Mouse (Mus musculus) liver, embryonic 11.5 days (tissue): ENCODE data around the gene Nckipsd. TPM values are rescaled to one million over a fixed set of nuclear protein-coding genes. Genes with fewer than 3 reads are reported as not detected.

Experiments used
- ATAC-seq: fragments of 200-750 bp; cut with Nextera tagmentation; replicated peaks from 2 replicates; pipeline ENCODE4 v1.8.0; 2017; ENCODE audit warnings: moderate number of reproducible peaks, mild to moderate bottlenecking, moderate TSS enrichment, moderate library complexity; ENCODE audit not compliant: low FRiP score
- DNase-seq: peaks from one replicate; pipeline ENCODE4 v3.0.0-alpha.2; 2017; ENCODE audit warnings: low spot score
- H3K27ac ChIP-seq: fragments of 300-500 bp; sonication (generic); 2 replicates; pipeline ENCODE4 v1.5.1; 2014; ENCODE audit warnings: mild to moderate bottlenecking, low read depth, low read length, control low read depth
- H3K27me3 ChIP-seq: fragments of 300-500 bp; sonication (generic); replicated peaks from 2 replicates; pipeline ENCODE4 v1.6.1; 2014; ENCODE audit warnings: low read length, mixed read lengths; ENCODE audit not compliant: control insufficient read depth, insufficient read depth
- H3K36me3 ChIP-seq: fragments of 300-500 bp; sonication (generic); 2 replicates; pipeline ENCODE4 v1.6.1; 2014; ENCODE audit warnings: mild to moderate bottlenecking, low read length, moderate library complexity, mixed read lengths; ENCODE audit not compliant: control insufficient read depth, insufficient read depth
- H3K4me1 ChIP-seq: fragments of 300-500 bp; sonication (generic); replicated peaks from 2 replicates; pipeline ENCODE4 v1.6.1; 2014; ENCODE audit warnings: low read length, mixed read lengths; ENCODE audit not compliant: control insufficient read depth, insufficient read depth
- H3K4me2 ChIP-seq: fragments of 300-500 bp; sonication (generic); 2 replicates; pipeline ENCODE4 v1.6.1; 2014; ENCODE audit warnings: mild to moderate bottlenecking, control low read depth, moderate library complexity
- H3K4me3 ChIP-seq: fragments of 300-500 bp; sonication (generic); 2 replicates; pipeline ENCODE4 v1.5.1; 2014; ENCODE audit warnings: low read depth, low read length, control low read depth
- H3K9ac ChIP-seq: fragments of 300-500 bp; sonication (generic); 2 replicates; pipeline ENCODE4 v1.6.1; 2014; ENCODE audit warnings: low read depth, low read length, control low read depth
- H3K9me3 ChIP-seq: fragments of 300-500 bp; sonication (generic); 2 replicates; pipeline ENCODE4 v1.6.1; 2016; ENCODE audit warnings: low read length, inconsistent platforms, mixed read lengths; ENCODE audit not compliant: control insufficient read depth
- WGBS: fragments of 180-500 bp; shearing (Covaris S2); extraction: QIAGEN DNeasy Blood & Tissue Kit; methylation state at CpG from one replicate; pipeline ENCODE4 v1.1.7; 2014; 5-methylcytosine and 5-hydroxymethylcytosine counted together
- polyA plus RNA-seq: library from polyadenylated mRNA; unstranded; fragments of >200 nt; fragmentation: Nextera tagmentation; extraction: Ambion mirVana; gene quantifications from 2 replicates; pipeline ENCODE4 v1.2.1, GENCODE M21; 2014

The Nckipsd gene
- polyA plus RNA-seq, 1 experiment from 2014 or later = 16.2 TPM

DNA sequence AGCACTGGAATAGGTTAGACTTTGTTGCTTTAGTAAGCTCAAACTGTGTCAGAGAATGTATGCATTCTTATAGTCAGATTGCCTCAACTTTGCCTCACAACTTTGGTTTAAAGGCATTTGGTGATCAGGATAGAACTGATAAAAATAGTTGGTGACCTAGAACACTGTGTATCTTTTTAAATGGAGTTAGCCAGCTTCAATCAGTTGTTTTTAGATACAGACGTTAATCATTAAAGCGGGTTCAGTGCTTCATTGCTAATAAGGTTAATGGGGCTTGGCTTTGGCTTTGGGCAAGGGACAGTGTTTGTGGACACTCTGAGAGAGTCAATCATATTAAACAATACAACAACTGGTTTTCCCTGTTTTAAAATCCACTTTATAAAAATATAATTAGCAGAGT lies 12.9 kb upstream of the Nckipsd start:
- Histone ChIP-seq H3K4me1 (peaks cover 48% of the 10 kb centered on the region), H3K4me3 (no peak overlapping the region), H3K27me3 (no peaks in the 10 kb centered on the region), H3K4me2 (peak overlapping the region; percentile 62), H3K36me3 (peaks cover 36% of the 10 kb centered on the region), H3K27ac (peak overlapping the region; percentile 27), H3K9me3 (no peaks in the 10 kb centered on the region), H3K9ac (no peak overlapping the region)
- ATAC-seq (no peak), DNase-seq (no peak)
- 72% methylated on average over 2 of the region's 2 CpGs for WGBS

DNA sequence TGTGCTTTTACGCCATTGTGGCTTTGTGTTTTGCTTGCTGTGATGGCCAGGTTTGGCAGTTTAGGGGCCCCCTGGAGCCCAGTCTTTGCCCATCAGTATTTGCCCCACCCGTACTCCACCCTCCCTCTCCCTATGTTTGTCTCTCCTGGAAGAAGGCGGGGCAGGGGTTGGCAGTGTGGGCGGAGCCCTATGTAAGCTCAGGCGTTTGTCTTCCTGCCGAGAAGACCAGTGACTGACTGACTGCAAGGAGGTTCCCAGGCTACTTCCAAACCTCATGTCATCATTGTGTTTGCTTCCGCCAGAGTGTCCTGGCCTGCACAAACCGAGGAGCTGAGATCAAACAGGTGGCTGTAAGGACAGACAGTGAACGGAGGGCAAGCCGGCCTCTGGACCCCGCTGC lies 12.4 kb upstream of the Nckipsd start:
- WGBS = 41% methylated on average over 11 of the region's 11 CpGs
- Histone ChIP-seq H3K4me1 (peaks cover 48% of the 10 kb centered on the region), H3K4me2 (peak overlapping the region; percentile 62), H3K4me3 (peak overlapping the region; percentile 31), H3K36me3 (peaks cover 36% of the 10 kb centered on the region), H3K9ac (0 out of 2 replicates have a peak overlapping the region, but pooled peaks have one; percentile 45), H3K9me3 (no peaks in the 10 kb centered on the region), H3K27ac (peak overlapping the region; percentile 27), H3K27me3 (no peaks in the 10 kb centered on the region)
- peak; percentile 55 for DNase-seq
- ATAC-seq = peak; percentile 94

DNA sequence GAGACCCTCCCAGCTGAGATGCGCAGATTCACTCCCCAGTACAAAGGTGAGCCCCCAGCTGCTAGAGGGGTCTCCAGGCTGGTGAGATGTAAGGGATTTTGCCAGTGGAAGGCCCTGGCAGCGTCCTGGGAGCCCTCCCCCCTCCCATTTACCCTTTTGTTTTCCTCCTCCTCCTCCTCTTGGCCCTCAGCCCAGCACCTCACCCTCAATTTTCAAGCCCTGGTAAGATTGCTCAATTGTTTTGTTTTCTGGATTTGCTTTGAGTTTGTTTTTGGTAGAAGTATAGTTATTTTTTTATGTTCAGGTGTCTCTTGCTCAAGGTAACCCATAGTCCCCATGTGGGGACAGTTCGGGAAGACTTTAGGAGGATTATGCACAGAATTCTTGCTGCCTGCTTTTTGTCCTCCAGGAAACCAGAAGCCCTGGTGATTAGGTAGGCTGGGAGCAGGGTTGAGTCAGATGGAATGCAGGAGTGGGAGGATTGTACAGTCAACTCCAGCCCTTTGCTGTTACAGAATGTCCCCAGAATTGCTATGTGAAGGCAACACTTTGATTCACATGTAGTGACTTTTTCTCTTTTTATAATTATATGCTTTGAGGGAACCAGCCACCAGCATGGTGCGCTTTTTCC lies 11.7 kb upstream of the Nckipsd start:
- H3K27ac ChIP-seq = peak overlapping the region; percentile 27; the same call in 1 of the 2 replicates
- no peaks in the 10 kb centered on the region for H3K27me3 ChIP-seq
- 90% methylated on average over 4 of the region's 4 CpGs for WGBS
- 0 out of 2 replicates have a peak overlapping the region, but pooled peaks have one; percentile 45 for H3K9ac ChIP-seq
- H3K36me3 ChIP-seq = peaks cover 36% of the 10 kb centered on the region
- peaks cover 44% of the 10 kb centered on the region for H3K4me1 ChIP-seq
- H3K4me3 ChIP-seq = peak overlapping the region; percentile 31
- no peak for DNase-seq
- peak overlapping the region; percentile 62 for H3K4me2 ChIP-seq
- ATAC-seq = no peak
- no peaks in the 10 kb centered on the region for H3K9me3 ChIP-seq

DNA sequence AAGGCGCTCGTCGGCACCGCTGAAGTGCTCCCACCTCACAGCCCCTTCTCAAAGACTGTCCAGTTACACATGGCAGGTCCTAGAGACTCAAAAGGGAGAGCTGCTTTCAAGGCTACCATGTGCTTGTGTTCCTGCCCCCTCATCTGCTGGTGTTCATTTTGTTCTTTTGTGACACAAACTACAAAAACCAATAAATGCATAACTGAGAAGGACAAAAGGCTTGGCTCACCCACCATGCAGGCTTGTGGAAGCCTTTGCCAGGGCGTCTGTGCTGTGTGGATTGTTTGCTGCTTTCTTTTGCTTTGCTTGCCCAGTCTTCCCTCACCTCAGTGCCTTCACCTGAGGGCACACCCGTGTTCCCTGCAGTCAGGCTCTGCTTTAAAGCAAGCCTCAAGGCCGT lies 10.7 kb upstream of the Nckipsd start:
- 91% methylated on average over 7 of the region's 7 CpGs for WGBS
- Histone ChIP-seq H3K9me3 (no peaks in the 10 kb centered on the region), H3K4me1 (peaks cover 34% of the 10 kb centered on the region), H3K27me3 (no peaks in the 10 kb centered on the region), H3K4me2 (no peak overlapping the region), H3K9ac (no peak overlapping the region), H3K4me3 (no peak overlapping the region), H3K36me3 (peaks cover 36% of the 10 kb centered on the region), H3K27ac (no peak overlapping the region)
- DNase-seq (no peak), ATAC-seq (no peak)

DNA sequence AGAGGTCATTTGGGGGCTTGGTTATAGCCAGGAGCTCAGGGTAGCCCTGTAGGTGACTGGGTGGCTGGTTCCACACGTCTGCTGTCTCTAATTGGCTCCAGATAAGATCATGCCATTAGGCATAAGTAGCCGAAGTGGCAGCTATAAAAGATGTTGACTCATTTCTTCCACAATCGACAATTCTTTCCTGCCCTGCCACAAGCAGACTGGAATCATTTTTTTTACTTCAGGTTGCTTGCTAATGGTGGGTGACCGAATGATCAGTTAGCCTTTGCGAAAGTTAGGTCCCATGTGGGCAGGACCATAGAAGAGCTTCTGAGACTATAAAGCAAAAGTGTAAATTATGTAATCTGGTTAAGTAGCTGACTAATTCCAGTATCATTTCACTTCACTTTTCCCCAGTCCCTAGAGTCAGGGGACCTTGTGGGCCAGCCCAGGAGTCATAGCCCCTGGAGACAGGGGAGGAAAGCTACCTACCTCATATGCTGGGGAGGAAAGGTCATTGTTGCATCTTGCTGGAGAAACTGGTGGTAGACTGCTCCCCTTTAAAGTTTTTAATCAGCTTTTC lies 9.6 kb upstream of the Nckipsd start:
- ATAC-seq (no peak), DNase-seq (no peak)
- H3K4me1 ChIP-seq = peaks cover 29% of the 10 kb centered on the region
- no peaks in the 10 kb centered on the region for H3K9me3 ChIP-seq
- no peak overlapping the region for H3K4me3 ChIP-seq
- no peaks in the 10 kb centered on the region for H3K27me3 ChIP-seq
- no peak overlapping the region for H3K9ac ChIP-seq
- H3K4me2 ChIP-seq = no peak overlapping the region
- peaks cover 36% of the 10 kb centered on the region for H3K36me3 ChIP-seq
- 85% methylated on average over 5 of the region's 5 CpGs for WGBS
- no peak overlapping the region for H3K27ac ChIP-seq

DNA sequence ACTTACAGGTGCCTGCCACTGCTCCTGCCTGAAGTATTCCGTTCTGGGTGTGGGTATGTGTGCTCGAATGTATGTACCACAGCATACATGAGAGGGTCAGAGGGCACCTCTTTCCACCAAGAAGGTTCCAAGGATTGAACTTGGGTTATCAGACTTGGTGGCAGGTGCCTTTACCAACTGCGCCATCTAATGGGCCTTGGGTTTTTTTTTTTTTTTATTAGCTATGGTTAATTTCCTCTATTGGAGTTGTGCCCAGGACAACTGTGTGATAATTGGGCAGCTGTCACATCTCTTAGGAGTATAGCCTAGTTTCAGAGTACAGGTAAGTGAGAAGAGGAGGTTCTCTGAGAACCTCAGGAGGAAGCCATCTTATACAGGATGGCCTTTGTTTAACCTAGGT lies 8.6 kb upstream of the Nckipsd start:
- Histone ChIP-seq H3K9ac (no peak overlapping the region), H3K27me3 (no peaks in the 10 kb centered on the region), H3K36me3 (peaks cover 41% of the 10 kb centered on the region), H3K27ac (no peak overlapping the region), H3K9me3 (no peaks in the 10 kb centered on the region), H3K4me1 (peaks cover 19% of the 10 kb centered on the region), H3K4me2 (no peak overlapping the region), H3K4me3 (no peak overlapping the region)
- ATAC-seq = no peak
- no peak for DNase-seq
- WGBS = 89% methylated on average over 3 of the region's 3 CpGs

DNA sequence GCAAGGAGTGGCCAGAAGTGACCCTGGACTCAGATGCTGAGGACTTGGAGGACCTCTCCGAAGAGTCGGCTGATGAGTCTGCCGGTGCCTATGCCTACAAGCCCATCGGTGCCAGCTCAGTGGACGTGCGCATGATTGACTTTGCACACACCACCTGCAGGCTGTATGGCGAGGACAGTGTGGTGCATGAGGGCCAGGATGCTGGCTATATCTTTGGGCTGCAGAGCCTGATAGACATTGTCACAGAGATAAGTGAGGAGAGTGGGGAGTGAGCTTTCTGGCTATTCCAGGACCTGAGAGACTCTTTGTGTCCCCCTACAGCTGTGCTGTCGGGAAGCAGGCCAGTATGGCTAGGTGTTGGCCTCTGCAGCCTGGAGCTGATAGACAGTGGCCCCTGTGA lies 2.4 kb upstream of the Nckipsd start:
- Histone ChIP-seq H3K36me3 (peaks cover 20% of the 10 kb centered on the region), H3K4me2 (no peak overlapping the region), H3K4me1 (peaks cover 39% of the 10 kb centered on the region), H3K27me3 (no peaks in the 10 kb centered on the region), H3K9me3 (no peaks in the 10 kb centered on the region), H3K9ac (no peak overlapping the region; the same call in 1 of the 2 replicates), H3K4me3 (no peak overlapping the region), H3K27ac (peak overlapping the region; percentile 68; the same call in 1 of the 2 replicates)
- DNase-seq (no peak), ATAC-seq (peak; percentile 64)
- WGBS = 78% methylated on average over 8 of the region's 8 CpGs

DNA sequence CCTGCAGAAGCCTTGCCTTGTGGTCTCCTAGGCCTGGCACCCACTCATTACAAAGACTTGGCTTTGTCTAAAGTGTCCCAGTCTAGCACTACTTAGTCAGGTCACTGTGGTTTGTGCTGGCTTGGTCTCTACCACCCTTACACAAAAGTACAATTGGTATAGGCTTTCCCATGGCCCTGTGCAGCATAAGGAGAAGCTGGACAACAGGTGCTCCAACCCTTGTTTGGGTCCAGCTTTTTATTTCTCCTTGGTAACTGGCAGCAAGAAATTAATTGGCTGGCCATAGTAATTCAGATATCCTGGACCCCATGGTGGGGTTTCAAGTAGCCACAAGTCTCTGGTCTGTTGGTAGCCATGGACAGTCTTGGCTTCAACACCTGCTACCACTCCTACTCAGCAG lies 1.8 kb upstream of the Nckipsd start:
- Histone ChIP-seq H3K27ac (peak overlapping the region; percentile 68), H3K27me3 (no peaks in the 10 kb centered on the region), H3K9me3 (no peaks in the 10 kb centered on the region), H3K36me3 (peaks cover 20% of the 10 kb centered on the region), H3K9ac (0 out of 2 replicates have a peak overlapping the region, but pooled peaks have one; percentile 13), H3K4me2 (no peak overlapping the region), H3K4me3 (no peak overlapping the region), H3K4me1 (peaks cover 39% of the 10 kb centered on the region)
- ATAC-seq (no peak), DNase-seq (no peak)

DNA sequence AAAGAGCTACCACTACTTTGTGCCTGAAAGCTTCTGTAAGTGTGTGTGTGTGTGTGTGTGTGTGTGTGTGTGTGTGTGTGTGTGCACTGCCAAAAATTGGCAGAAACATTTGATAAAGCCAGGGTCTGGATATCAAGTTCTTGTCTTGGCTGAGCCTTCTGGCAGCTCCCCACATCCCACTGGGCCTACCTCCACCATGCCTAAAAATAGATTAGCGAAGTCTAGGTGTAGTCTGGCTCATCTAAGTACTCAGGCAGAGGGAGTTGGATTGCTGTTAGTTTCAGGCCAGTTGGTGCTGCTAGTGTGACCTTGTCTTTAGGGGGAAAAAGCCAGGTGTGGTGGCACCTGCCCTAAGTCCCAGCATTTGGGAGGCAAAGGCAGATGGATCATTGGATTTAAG lies 1.3 kb upstream of the Nckipsd start:
- no peaks in the 10 kb centered on the region for H3K27me3 ChIP-seq
- H3K9ac ChIP-seq = no peak overlapping the region

More for the DNA sequence above, 1.3 kb upstream of the Nckipsd start:
- Histone ChIP-seq H3K4me1 (peaks cover 39% of the 10 kb centered on the region), H3K36me3 (peaks cover 24% of the 10 kb centered on the region), H3K4me3 (no peak overlapping the region), H3K27ac (peak overlapping the region; percentile 68), H3K4me2 (peak overlapping the region; percentile 22), H3K9me3 (no peaks in the 10 kb centered on the region)
- no peak for DNase-seq
- ATAC-seq = no peak
- 91% methylated on average over 1 of the region's 1 CpGs for WGBS
